Mouse (Mus musculus): Measurements from ENCODE around the gene Nol10.
A peak's percentile ranks its signal among the peaks of the same experiment; 100 is the strongest.

Gene Nol10

DNA sequence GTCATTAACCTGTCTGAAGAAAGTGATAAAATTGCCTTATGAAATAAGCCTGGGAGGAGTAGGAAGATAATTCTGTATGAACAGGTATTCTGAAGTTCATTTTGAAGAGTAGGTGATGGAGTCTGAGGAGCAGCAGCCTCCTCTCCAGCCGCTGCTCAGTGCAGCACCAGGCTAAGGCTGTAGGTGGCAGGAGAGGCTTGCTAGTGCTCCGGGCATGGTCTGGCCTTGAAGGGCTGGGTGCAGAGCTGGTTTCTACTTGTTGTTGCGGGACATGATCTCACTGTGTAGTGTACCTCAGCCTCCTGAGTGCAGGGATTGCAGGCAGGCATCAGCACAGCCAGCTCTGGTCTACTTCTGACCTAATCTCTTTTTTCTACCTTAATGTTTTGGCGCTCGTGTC lies 18.7 kb downstream of the Nol10 start:
- peak in 1 of 2 experiments; percentile 7 for DNase-seq

DNA sequence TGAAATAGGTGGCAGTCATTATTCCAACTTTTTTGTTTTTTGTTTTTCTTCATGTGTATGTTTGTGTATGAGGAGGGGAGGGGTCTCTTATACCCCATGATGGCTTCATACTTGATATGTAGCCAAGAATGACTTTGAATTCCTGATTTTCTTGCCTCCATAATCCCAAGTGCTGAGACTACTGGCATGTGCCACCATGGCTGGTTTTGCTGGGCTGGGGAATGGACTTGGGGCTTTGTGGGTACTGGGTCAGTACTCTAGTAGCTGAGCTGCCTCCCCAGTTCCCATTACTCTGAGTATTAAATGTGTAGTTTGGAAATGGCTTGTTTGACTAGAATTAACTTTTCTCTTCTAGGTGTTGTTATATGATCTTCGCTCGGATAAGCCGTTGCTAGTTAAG lies 20.9 kb downstream of the Nol10 start:
- DNase-seq = no peak

DNA sequence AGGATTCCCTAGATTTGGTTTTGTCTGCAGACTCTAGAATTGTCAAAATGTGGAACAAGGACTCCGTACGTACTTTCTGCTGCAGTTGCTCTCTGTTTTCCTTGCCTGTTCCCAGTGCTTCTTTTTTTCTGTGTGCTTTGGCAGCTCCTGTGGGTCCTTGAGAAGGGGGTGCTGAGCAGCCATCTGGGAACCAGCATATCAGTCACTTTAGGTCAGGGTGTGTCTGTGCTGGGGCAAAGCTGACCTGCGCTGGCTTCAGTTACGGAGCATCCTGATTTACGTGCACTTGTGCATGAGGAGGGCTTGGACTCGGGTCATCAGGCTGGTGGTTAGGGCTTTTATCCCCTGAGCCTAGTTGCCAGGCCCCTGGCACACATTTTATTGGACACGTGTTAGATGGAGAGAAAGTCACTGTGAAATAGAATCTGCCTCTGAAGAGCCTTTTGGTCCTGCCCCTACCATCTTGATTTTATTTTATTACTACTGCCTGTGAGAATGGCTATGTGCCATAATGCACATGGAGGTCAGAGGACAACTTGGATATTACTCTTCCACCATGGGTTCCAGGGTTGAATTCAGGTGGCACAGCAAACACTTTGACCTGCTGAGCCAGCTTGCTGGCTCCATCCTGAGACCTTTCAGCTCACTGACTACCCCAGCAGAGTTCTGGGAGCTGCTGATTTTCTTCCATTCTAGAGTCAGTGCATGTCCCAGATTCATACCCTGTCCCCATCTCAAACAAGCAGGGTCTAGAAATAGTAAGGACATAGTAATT lies 21.5 kb downstream of the Nol10 start:
- DNase-seq = no peak

DNA sequence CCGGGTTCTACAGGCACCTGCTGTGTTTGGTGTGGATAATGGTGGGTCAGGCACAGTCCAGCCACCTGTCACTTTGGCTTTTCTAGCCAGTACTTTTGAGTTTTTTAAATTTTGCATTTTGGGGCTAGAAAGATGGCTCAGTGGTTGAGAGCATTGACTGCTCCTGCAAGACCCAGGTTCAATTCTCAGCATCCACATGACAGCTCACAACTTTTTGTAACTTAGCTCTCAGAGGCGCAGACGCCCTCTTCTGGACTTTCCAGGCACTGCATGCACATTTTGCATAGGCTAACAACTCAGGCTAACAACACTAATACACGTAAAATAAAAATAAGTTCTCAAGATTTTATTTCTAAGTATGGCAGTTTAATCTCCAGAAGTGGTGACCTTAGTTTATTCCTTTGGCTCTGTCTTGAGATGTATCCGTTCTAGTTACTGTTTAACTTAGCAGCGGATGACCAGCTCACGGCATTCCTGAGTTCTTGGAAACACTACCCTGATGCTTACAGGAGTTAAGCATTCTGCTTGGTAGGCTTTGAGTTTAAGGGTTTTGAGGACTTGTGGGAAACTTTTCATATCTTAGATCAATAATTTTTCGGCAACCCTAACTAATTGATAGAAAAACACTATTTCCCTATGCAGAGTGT lies 23.5 kb downstream of the Nol10 start:
- no peak for DNase-seq

DNA sequence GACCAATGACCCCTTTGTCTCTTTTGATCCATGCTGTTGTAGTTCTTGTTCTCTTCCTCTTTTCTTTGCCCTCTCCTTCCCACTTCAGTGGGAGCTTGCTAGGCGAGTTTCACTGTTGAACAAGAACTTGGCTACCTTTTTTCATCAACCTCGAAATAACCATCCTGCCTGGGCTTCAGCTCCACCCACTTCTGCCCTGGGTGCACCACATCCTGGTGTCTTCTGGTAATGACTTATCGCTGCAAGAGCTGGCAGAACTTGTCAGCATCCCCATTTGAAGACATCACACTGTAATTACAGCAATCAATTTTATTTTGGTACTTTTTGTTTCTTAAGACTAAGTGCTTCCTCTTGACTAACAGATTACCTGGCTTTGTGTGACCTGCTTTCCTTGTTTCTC lies 24.4 kb downstream of the Nol10 start:
- no peak for DNase-seq

DNA sequence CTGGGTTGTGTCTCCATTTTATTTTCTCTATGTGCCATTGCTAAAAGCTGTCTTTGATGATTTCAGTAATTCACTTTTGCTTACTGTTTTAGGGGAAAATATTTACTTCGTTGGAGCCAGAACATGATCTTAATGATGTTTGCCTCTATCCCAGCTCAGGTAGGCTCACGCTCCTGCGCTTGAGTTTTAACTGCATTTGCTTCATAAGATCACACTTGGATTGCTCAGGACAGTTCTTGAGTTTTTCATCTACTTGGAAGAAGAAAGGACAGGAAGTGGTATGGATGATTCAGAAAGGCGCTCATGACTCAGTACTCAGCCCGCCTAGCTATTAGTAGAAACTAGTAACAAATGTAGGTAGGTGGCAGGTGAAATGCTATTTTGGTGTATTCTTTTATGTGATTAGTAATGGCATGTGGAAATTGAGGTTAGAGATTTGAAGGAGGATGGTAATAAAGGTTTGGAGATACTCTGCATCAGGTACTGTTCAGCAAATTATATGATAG lies 25.3 kb downstream of the Nol10 start:
- no peak for DNase-seq

DNA sequence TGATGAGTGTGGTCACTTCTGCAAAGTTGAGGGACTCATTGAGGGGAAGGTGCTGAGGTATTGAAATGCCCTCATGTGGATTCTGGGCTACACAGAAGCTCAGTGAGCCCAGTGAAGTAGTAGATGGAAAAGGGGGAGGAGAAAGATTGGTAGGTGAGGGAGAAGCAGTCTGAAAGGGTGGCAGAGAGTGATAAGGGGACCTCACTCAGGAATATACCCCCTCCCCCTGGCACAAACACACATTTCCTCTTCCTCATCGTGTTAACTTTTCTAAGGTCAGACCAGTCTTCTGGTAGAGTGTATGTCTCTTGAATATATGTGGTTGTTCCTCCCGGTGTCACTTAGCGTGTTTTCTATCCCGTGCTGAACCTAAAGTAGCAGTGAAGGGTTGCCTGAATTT lies 27.0 kb downstream of the Nol10 start:
- no peak for DNase-seq

DNA sequence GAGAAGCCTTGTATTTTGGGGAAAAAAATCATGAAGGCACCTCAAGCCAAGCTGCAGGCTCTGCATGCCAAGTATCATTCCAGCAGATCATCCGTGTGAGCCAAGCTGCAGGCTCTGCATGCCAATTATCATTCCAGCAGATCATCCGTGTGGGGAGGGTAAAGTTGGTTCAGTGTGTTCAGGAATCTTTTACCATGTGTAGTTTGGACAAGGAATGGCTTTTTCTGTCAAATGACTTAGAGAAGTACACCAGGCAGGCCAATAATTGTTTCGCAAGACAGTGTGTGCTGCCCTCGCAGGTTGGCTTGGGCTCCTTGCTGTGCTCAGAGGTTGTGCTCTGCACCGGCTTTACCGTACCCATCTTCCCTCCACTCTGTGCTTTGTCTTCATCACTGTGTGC lies 28.3 kb downstream of the Nol10 start:
- DNase-seq = no peak

DNA sequence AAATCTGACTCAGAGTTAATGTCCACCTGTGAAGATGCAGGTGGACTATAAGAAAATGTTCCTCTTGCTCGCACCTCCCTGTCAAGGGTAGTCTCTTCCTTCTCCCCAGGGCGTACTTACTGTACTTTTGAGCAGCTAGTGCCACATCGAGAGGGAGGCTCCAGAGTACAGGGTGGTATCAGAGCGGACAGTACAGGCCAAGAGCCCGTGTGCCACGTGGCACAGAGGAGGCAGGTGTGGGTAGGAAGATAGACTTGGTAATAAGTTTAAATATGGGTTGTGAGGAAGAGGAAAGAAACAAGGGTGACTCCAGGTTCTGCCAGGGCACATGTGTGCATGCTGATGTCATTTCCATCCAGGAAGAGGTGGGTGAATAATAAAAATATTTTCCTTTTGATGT lies 32.7 kb downstream of the Nol10 start:
- DNase-seq = no peak

DNA sequence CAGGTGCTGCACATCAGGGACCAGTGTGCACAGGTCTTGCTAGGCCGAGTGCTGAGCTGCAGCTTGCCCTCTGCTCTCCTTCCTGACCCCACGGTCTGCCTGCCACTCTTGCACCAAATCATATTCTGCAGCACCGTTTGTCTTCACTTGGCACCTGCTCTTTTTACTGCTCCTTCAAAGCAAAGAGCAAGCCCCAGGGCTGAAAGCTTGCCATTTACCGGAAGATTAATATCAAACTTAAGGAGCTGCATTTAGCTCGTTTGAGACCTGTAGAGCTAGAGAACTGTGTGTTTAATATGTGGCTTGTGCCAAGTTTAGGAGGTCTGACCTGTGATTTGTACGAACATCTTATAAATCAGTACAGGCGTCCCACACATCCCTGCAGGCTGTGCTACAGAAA lies 34.5 kb downstream of the Nol10 start:
- DNase-seq = no peak

DNA sequence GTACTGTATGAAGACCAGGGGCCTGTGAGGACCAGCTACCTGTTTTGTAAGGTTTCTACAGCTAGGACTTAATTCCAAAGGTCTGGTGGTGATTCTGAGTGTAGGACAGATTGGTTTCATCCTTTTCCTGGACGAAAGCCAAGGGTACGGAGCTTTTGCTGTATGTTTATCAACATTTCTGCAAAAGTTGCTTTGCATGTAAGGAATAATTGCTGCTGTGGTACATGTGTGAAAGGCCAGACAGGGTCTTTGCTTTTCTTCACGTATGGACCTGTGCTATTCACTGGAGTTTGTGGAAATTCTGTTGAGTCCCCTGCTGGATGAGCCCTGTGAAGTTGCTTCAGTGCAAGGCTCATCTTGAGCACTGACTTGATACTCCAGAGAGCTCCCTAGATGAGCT lies 38.6 kb downstream of the Nol10 start:
- no peak for DNase-seq

DNA sequence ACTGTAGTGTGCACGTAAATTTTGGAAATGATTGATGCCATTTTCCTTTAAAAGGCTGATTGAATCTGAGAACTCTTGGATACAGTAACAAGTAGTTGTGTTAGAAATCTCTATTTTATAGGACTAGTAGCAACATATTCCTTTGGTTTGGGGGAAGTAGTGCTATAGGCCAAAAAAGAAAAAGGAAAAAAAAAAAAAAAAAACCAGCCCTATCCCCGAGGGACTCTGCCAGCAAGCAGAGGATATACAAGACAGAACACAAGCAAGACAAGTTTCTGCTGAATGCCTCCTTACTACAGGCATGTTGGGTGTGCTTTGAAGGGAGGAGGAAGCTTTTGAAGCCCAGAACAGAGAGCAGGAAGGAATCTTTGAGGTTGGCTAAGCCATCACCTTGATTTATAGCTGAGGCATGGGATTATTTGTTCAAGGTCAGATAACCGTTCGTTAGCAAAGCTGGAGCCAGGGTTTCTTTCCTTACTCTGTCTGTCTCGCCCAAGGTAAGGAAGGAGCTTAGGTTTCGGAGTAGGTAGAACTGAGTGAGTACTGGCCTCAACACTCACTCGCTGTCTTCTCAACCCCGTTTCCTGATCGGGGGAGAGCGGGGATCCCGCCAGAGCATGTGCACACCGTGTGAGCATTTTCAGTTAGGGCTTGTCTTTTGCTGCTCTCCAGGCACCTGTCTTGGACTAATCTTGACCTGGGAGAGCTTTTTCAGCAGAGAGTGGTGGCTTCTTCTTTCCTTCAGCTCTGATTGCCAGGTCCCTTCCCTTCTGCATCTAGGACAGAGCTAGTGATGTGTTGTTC lies 39.3 kb downstream of the Nol10 start:
- no peak for DNase-seq

DNA sequence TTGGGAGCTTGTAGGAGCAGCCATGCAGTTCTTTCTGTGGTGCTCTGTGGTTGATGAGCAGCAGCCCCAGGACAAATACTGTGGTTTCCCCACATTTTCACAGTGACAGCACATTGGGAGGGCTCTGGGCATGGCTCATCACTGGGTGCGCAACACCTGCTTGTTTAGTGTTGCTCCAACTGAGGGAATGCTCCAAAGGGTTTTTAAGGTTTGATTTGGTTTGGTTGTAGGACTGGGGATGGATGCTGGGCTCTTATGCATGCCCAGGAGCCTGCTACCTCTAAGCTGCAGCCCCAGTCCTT lies 39.8 kb downstream of the Nol10 start:
- DNase-seq = no peak

DNA sequence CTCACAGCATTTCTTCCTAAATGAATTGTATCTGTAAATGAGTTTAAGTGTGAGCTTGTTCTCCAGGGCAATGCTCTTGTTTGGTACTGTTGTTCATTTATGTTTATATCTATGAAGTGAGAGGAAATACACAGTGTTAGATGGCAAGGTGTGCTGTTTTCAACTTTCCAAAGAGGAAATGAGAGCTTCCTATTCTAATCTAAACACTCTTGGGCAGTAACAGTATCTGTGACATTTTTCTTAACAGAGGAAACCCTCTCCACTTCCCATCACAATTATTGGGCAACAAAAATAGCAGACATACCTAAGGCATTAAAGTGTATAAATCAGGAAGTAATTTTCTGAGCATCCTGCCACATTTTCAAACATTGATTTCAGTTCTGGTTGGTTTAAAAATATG lies 41.8 kb downstream of the Nol10 start:
- DNase-seq = no peak

DNA sequence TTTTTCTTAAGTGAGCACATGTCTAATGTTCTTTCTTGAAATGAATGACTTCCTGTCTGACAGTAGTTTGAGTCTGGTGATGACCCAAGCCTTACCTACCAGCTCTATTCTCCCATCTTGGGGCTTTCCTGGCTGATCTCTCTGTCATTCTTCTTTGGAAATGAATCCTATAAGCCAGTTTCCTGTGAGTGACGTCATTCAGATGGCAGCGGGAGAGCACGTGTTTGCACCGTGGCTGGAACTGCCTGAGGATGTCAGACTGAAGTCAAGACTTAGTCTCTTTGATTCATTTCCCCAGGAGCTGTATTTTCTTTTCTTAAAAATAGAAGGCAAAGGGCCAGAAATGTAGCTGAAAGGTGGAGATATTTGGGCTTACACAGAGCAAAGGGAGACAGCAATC lies 42.3 kb downstream of the Nol10 start:
- DNase-seq = no peak

DNA sequence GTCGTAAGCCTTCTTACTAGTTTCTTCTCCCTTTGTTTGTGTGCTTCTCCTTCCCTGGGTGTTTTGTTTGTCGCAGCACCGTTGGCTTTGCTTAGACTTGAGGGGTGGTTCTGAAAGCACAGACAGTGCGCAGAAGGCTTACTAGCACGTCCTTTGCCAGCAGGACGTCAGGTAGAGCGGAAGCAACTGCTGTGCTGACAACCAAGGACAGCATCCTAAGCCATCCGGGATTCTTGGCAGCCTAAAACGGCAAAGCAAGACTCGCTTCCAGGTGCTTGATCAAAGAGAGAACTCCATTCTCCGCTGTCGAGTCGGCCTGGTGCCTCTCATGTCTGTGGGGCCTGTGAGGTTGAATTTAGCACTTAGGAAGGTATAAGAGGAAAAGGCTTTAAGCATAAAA lies 44.9 kb downstream of the Nol10 start:
- DNase-seq = no peak

DNA sequence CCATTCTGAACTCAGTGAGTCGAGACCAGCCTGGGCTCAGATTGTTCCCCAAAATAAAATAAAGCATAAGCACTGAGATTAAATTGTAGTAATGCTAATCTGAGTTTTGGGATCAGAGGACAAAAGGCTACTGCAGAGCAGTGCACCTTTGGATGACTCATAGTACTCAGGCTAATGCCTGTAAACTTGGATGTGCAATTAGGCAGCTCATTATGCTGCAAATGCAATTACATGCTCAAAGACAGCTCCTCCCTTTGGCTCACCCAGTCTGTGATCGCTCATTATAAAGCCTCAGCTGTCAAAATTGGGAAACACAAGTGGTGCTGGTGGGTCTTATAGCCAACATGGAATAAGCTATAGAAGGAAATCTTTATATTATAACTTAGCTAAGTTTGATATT lies 48.9 kb downstream of the Nol10 start:
- no peak for DNase-seq

DNA sequence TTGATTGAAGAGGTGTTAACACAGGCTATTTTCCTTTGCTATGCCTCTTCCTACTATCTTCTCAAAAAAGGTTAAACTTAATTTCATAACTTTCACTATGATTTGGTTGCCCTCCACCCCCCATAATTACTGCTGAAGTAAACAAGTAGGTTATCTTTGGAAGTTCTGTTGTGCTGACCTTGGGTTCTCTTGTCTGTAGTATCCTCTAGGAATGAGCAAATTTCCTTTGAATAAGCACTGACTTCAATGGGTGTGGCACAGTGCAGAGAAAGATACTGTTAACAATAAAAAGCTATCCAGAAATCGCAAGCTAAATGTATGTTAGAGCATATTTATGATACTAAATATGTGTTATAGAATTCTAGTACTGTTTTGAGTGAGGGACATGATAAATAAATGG lies 53.2 kb downstream of the Nol10 start:
- no peak for DNase-seq

DNA sequence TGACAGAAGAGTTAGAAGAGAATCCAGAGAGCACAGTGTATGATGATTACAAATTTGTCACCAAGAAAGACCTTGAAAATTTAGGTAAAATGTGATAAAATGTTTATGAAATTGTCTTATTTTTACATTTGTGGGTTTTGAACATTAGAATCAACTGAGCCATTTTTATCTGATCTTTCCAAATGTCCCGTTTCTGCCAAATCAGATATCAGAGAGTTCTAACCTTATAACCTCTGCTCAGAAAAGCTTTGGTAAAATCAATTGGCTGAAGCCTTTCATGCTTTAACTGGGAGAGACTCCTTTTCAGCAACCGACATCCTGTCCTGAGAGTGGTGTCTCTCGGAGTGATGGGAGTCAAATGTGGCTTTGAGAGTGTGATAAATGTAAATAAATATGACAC lies 53.9 kb downstream of the Nol10 start:
- no peak for DNase-seq

DNA sequence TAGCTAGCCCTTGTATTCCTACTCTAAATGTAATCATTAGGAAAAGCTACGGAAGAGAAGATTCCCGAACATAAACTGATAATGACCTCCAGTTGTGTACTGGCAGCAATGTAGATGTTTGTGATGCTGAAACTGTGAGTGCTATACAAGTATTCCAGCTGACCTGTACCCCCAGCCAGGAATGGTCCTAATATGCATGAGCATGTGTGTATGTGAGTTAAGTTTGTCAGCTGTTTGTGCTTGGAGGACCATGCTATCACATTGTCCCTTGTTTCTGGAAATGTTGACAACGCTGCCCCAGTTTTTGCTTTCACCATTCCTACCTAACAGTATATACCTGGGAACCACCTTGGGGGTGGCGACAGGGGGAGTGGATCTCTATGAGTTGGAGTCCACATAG lies 55.7 kb downstream of the Nol10 start:
- no peak for DNase-seq

DNA sequence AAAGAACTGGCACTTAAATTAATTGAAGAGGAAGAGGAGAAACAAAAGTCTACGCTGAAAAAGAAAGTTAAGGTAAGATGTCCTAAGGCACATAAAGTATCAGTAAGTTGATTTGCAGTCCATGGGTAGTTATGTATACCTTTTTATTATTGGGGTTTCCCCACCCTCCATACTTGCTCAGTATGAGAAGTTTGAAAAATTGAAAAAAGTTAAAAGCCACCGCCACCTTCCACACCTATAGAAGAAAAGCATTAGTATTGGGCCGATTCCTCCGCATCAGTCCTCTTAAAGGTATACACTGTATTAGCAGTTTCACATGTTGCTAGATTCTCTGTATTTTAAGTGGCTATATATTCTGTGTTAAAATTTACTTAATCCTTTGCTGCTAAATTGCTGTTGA lies 58.6 kb downstream of the Nol10 start:
- no peak for DNase-seq

DNA sequence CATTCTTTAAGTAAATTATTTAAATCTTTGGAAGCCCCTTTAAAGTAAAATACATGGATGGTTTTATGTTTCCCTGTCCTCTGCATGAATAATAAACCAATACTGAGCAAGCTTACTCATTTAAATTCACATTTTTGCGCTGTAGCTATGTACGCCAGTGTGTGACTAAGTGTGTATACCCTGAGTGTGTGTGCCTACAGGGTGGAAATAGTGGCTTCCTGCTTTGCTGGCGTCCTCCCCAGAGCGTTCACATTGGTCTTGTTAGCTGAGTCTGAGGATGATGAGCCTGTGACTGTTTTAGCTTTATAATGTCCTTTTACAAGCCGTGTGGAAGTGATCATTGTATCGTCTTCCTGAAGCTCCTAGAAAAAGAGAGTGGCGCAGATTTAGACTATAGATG lies 60.1 kb downstream of the Nol10 start:
- no peak for DNase-seq

DNA sequence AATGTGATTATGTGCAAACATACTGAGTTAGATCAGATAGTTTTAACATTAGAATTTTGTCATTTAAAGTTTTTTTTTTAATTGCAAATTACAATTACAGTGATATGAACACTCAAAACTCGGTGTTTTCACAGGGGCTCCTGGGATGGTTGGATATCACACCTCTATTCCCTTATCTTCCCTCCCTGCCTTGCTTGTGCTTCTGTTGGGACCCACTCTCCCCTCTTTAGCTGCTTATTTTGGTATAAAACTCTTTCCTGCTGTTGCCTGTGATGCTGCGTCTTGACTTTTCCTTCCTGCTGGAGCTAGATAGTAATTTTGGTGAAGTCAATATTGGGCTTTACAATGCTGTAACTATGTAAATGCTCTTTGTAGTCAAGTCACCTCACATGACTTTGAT lies 63.0 kb downstream of the Nol10 start:
- no peak for DNase-seq

Data from thymus, adult 18-20 months (tissue).